Mouse (Mus musculus): ENCODE results near the gene Phip.
A peak's percentile ranks its signal among the peaks of the same experiment; 100 is the strongest.

The Phip gene

DNA sequence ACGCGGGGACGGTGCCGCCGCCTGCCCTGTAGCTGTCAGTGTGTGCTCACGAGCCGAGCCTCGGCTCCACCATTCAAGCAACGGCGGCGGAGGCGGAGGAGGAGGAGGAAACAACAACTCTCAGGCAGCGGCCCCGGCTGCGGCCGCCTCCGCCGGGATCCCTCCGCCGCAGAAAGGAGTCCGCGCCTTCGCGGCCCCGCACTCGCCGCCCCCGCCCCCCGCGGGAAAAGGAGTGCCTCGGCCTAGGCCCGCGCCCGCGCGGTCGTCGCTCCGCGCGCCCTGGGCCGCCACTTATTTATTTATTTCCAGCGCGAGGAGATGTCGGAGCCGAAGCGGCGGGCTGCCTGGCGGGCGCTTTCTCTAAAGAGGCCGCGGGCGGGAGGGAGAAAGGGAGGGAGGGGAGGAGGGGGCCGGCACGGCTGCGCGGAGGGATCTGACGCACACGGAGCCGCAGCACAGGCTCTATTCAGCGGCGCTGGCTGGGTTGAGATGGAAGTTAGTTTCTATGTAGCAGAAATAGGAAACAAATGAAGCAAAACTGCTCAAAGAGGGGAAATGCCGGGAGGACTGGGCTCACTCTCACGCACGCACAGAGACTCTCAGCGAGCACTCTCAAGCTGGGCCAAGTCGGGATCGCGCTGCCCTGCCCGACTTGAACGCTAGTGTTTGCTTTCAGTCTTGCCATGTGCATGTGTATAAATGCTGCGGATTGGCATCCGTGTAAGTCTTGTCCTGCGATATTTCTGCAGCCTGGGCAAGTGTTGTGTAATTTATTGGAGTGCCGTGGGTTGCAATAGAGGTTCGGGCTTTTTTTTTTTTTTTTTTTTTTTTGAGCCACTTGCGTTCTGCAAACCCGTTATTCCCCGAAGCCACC, at the start of gene Phip:
Gene Phip, minus strand, starts transcription at position 175 of the 874 bp plus-strand sequence.
- peak; percentile 90 for DNase-seq (ENCODE audit: low spot score)

DNA sequence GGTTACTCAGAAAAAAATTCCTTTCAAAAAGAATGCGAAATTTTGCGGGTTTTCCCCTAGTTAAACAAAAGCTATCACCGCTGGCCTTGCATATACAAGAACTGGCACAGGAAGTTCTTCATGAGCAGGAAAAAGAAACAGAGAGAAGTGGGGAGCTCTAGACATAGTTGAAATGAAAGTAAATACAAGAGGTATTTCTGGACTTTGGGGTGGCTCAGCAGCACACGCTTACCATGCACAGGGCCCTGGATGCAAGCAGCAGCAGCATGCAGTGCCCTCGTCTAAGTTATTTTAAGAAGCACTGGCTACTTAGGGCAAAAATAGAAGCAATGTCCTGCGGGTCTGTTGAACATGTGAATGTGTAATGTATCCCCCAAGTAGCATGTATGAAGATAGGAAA, 48.4 kb upstream of the Phip start:
- no peak for DNase-seq (ENCODE audit: low spot score)

DNA sequence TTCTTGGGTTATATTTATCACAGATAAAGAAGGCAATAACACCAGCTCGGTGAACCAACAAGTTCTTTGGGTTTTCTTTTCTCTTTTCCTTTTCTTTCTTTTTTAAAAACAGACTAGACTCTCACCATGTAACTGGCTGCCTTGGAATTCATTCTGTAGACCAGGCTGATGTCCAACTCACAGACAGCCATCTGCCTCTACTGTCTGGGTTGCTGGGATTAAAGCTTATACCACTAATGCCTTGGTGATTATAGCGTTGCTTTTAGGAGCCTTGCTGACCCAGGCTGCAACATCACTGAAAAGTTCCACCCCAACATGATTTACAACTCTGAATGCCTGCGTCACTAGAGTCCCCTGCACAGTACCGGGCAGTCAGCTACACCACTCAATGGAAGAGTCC, 39.2 kb upstream of the Phip start:
- no peak for DNase-seq (ENCODE audit: low spot score)

DNA sequence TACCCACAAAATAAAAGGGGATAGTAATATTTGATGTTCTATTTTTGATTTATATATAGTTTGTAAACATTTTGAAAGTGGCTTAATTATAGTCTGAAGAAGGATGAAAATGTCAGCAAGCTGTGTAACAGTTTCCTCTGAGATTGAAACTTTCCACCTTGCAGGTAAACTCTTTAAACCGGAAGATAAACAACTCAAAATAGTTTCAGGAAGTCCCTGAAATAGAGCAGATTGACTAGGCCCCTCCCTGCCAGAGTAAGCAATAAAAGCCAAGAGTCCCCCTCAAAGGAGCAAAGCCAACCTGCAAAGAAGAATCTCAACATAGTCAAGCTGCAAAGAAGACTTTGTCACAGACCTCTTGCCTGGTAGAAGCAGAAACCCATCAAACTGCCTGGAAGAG, 33.0 kb upstream of the Phip start:
- DNase-seq (ENCODE audit: low spot score), result no peak

DNA sequence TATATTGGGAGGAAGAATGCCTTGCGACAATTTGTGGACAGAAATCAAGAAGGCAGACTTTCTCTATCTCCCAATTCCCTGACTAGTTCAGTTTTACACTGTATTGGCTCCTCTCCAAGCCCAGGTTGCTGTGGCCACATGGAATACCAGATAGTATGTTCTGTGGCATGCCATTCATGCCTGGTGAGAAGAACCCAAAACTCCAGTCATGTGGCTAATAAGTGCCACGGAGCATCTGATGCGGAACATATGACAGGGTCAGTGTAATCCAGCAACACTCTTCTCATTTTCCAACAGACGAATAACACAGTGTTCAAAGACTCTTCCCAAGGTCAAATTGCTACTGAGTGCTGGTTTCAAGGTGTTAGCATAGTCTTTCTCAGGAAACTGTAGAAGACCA, 26.0 kb upstream of the Phip start:
- no peak for DNase-seq (ENCODE audit: low spot score)

DNA sequence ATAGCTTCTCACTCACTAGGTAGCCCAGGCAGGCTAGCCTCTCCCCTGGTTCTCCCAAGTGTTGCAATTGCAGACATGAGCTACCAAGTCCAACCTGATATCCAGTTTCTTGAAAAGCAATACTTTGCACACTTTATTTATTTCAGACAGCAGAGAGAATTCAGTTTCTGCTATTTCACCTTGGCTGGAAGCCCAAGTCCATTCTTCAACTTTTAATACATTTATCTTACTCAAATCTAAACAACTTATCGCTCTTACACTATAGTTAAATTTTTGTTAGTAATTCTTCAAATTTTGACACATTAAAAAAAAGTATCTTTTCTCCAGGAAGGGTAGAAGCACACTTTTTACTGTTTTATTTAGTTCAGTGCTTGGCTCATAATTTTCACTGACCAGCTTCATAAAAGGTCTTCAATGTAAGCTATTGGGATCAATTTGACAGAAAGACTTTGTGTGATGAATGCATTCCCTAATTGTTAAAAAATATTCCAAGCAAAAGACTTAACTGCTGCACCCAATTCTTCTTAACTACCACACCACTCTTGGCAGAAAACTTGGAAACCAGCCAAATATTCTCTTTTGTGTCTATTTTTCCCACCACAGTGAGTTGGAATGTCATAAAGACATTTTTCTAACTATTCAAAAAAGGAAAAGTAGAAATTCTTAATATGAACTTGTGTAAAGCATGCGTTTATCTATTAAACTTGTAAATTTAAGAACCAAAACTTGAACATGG, 22.6 kb upstream of the Phip start:
- DNase-seq (ENCODE audit: low spot score), result peak; percentile 37

DNA sequence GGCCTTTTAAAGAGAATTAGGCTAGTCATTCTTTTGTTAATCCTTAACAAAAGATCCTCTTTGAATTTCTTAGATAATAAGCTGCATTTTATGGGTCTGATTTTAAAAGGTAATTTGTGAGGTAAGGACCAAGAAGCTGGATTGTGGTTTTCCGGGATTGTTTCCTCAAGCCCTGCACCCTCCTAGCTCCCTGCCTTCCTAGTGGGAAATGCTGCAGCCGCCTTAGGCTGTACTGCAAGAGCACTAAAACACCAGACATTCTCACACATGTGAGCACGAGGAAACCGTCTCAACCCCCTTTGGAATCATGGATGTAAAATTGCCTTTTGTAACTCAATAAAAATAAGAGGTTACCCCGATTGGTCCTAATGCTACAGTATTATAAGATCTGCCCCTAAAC, 1.6 kb upstream of the Phip start:
- peak; percentile 29 for DNase-seq (ENCODE audit: low spot score)

DNA sequence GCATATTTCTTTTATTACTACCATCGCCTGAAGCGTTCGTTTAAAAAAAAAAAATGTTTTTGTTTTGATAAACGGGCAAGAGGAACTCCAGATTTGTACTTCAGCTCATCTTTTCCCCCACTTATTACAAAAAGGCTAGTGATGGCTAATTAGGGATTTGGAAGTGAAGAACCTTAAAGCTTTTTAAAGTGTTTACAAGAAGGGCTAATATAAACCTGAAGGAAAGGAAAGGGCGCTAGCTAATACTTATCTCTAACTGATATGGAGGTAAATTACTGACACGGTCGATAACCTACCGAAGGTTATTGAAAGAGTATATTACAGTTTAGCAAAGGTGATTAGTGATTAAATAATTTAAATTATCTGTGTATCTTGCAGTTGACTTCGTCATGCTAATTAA, 903 bp upstream of the Phip start:
- DNase-seq (ENCODE audit: low spot score), result no peak

DNA sequence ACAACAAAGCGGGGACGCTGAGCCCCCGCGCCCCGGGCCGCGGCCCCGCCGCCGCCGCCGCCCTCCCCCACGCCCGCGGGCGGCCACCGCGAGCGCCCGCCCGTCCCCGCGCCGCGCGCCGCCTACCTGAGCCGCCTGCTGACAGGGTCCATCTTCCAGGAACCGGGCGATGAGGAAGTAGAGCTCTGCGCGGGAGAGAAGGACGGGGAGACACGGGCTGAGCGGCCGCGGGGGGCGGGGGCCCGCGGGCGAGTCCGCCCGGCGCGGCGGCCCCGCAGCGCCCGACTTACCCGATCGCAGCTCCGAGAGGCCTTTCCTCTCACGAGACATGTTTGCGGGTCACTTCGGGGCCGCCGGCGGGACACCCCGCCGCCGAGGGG, 364 bp downstream of the Phip start:
- DNase-seq (ENCODE audit: low spot score), result no peak

DNA sequence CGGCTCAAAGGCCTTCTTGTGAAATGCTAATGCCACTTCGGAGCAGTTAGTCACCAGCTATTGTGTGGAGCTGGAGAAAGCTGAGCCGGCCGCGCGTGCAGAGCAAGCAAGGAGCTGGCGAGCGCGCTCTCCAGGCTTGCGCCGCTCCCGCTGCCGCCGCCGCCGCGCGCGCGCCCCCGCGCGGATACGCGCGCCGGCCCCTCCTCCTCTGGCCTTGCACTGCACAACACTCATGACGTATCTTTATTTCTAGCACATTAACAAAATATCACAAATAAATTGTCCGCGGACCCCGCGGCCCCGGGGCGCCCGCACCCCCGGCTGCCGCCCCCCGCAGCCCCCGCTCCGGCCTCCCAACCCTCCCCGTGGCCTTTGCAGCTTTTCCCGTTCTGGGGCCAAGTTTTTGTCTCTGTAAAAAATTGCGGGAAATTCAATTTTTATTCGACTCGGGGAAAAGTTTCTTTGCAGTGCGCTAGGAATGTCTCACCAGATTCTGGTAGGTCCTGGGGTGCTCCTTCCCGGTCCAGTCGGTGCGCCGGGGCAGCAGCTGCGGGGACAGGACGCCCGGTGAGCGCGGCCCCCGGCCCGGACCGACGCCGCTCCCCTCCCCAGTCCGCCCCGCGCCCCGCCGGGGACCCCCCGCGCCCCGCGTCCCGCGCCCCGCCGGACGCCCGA, 992 bp downstream of the Phip start:
- DNase-seq (ENCODE audit: low spot score), result peak; percentile 92

DNA sequence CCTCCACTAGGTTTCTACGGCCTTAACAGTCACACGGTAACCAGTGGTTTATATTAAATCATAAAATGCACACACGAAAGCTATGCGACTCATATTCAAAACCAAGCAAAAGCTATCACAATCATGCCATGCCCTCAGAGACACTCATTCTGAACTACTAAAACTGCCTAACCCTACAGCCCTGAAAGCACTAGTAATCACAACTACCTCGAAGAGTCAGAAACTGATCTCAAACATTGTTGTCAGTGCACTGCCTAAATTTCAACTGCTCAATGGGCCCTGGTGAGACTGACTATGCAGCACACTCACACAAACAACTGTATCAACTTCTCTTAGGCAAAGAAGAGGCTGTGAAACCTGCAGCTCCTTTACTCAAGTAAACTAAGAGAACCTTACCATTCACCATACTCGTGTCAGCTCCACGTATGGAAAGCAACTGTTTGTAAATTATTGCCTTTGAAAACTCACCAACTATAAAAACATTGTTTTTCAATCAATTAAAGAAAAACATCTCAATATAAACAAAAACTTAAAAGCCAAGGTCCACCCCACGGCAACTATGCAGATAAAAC, 1.9 kb downstream of the Phip start:
- peak; percentile 66 for DNase-seq (ENCODE audit: low spot score)

DNA sequence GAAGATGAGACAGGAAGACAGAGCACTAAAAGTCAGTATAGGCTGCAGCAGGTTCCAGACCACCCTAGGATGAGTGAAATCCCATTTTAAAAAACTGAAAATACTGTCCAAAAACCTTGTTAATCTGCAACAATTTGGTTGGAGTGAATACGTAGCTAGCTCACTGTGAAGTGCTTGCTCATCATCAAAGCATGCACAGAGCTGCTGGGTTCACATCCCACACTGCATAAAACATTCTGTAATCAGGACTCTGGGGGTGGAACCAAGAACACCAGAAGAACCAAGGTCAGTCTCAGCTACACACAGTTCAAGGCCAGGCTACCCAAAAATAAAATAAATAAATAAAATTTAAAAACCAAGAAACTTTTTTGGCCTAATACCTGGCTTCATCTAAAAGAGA, 3.9 kb downstream of the Phip start:
- peak; percentile 33 for DNase-seq (ENCODE audit: low spot score)

DNA sequence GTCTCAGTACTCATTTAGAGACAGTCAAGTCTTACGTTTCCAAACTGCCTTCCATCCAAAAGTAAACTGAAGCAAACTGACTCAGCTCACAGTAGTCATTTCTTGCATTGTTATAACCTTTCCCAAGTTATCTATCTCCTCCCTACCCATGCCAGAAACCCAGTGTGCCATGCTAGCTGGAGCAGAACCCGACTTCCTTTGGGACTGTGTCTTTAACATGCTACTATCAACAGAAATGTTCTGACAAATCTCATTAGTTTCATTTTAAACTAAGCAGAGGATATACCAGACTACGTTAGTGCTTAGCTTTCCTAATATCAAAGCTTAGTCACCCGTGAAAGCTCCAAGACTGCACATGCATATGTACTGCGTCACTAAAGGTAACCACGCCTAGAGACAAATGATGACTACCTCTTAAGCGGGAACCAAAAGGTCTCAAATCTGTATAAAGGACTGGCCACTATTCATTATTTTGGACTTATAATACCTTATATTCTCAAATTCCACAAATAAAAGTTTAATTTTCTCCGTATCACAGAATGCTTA, 8.2 kb downstream of the Phip start:
- no peak for DNase-seq (ENCODE audit: low spot score)

DNA sequence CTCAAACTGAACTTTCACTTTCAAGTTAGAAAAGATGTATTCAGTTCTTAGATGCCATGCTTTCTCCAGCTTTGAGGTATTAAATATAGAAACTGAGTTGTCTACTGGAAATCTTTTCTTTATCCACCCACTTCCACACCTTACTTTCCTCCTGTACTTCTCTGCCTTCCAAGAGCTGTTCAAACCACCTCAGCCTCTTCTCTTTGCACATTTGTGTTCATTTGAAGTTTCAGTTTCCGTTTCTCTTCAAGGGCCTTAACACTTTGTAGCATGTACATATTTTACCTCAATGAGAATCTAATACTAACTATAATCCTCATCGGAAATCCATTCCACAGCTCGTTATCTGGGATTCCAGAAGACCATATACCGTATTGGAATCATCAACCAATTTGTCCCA, 11.3 kb downstream of the Phip start:
- no peak for DNase-seq (ENCODE audit: low spot score)

DNA sequence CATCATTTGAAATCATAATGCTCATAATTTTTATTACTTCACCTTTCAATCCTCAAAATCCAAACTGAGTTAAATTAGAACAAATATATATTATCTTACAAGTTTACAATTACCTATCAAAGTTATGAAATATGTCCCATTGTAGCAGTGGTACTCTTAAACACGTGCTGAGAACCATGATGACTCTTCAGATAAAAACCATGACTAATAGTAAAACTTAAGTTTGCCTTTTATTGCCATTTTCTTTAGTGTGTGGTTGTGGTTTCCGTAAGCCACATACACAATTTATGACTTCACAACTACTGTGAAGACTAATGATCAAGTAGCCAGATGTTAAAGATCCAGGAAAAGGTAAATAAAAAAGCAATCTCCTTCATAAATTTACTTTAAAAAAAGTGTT, 14.0 kb downstream of the Phip start:
- DNase-seq (ENCODE audit: low spot score), result no peak

DNA sequence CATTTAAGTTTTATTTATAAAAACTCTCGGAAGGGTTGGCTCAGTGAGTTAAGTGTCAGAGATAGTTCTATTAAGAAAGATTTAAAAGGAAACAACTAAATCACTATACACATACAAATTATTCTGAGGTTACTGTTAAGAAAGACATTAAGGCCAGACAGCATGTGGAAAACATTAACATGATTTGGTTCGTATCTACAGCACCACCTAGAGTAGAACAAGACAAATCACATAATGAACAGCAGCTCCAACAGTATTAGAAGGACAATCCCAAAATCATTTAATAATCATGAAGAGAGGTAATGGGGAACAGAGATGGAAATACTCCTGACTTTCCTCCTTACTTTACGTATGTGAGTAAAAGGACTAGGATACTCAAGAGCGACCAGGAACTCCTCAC, 20.0 kb downstream of the Phip start:
- DNase-seq (ENCODE audit: low spot score), result no peak

DNA sequence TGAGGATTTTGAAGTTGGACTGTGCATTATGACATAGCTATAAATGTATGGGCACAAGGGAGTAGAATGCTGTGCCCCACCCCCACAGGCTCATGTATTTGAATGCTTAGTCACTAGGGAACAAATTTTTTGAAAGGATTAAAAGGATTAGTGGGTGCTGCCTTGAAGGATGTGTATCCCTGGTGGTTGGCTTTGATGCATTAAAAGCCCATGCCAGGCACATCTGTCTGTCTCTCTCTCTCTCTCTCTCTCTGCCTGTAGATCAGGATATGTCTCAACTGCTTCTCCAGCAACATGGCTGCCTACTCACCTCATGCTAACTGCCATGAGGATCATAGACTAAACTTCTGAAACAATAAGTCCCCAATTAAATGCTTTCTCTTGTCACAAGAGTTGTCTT, 23.0 kb downstream of the Phip start:
- no peak for DNase-seq (ENCODE audit: low spot score)

DNA sequence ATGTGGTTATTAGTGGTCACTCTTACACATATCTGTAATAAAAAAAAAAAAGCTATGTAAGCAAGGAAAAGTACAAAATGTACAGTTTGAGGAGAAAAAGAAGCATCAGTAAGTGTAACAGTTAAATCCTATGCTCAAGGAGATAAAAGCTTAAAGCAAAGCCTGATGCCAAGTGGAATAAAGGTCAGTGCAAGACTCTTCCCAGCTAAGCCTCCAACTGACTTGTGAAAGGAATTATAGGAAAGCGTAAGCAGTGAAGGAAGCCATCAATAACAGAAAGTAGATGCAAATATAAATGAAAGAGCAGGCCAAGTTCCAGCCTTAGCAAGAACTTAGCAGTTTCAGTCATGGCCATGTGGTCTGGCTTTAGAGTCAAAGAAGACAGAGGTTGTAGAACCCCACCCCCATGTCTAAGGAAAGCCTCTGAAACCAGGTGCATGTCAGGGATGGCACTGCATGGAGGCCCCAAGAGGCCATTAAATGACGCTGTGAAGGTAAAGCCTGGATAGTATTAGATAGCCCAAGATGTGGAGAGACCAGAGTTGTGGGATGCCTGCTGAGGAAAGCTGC, 23.8 kb downstream of the Phip start:
- DNase-seq (ENCODE audit: low spot score), result no peak

DNA sequence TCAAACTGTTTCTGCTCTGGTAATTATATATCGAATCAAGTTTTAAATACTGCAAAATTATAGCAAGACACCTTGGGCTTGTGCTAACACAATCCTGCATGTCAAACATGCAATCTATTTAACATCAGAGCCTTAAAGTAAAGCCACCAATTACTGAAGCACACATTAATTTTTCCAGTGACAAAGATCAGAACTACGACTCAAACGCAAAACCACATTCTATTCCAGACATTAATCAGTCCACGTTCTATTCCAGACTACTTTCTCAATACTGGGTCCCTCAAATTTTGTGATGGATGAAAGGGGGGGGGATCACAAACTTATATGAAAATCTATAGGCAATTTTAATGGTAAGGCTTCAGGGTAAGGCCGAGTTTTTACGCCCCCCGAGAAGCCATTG, 68.1 kb downstream of the Phip start:
- no peak for DNase-seq (ENCODE audit: low spot score)

DNA sequence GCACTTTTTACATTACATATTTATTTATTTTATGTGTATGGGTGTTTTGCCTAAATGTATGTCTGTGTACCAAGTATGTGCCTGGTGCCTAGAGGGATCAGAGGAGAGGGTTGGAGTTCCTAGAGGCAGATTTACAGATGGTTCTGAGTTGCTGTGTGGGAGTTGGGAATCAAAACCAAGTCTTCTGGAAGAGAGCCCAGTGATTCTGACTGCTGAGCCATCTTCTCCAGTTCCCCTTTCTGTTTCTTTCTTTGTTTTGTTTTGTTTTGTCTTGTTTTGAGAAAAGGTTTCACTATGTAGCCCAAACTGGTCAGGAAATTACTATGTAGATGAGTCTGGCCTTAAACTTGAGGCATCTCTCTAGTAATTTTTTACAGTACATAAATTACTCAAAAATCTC, 86.7 kb downstream of the Phip start:
- DNase-seq (ENCODE audit: low spot score), result peak; percentile 39

DNA sequence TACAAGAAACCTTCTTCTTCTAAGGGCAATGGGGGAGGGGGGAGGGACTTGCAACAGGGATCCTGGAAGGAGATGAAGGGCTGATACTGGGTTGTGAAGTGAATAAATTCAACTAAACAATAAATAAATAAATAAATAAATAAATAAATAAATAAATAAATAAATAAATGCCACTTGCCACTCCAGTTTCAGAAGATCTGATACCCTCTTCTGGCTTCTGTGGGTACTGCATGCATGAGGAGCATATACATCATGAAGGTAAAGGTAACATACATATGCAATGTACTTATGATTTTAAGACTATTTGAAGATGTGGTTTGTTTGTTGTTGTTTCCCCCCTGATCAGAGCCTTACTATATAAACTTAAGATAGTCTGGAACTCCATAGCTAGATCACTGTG, 91.1 kb downstream of the Phip start:
- DNase-seq (ENCODE audit: low spot score), result no peak

DNA sequence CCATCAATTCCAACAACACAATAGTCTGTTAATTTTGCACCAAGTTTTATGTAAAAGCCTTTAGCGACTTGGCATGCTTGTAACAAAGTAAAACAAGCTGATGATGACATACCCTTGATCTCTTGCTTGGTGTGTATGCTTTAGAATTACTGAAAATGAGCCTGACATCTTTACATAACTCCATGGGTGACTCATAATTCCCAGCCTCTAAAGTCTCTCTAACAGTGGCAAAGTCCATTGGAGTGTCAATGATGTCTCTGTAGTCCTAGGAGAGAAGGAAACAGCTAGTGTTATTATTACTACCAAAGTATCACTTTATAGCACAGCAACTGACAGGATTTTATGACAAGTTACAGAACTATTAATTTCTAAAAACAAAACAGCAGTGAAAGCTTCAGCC, 98.2 kb downstream of the Phip start:
- no peak for DNase-seq (ENCODE audit: low spot score)

Data from adipocyte (in vitro differentiated cells).